Mouse (Mus musculus) hindbrain, embryonic 14.5 days (tissue): Measurements from ENCODE around the gene Thoc5. TPM values are rescaled to one million over a fixed set of nuclear protein-coding genes. Genes with fewer than 3 reads are reported as not detected.
A peak's percentile ranks its signal among the peaks of the same experiment; 100 is the strongest.

Source experiments
- ATAC-seq: fragments of 200-750 bp; cut with Nextera tagmentation; 2 replicates; pipeline ENCODE4 v1.8.0; 2017; ENCODE audit warnings: moderate number of reproducible peaks, mild to moderate bottlenecking, moderate TSS enrichment, moderate library complexity; ENCODE audit not compliant: low FRiP score
- DNase-seq: peaks from one replicate; pipeline ENCODE4 v3.0.0-alpha.2; 2015; ENCODE audit warnings: low spot score
- H3K27ac ChIP-seq: fragments of 300-500 bp; sonication (generic); 2 replicates; pipeline ENCODE4 v1.5.1; 2014; ENCODE audit warnings: mild to moderate bottlenecking, moderate library complexity
- H3K27me3 ChIP-seq: fragments of 300-500 bp; sonication (generic); 2 replicates; pipeline ENCODE4 v1.6.1; 2014; ENCODE audit warnings: mild to moderate bottlenecking, low read length, mixed read lengths; ENCODE audit not compliant: control insufficient read depth, insufficient read depth
- H3K36me3 ChIP-seq: fragments of 300-500 bp; sonication (generic); replicated peaks from 2 replicates; pipeline ENCODE4 v1.6.1; 2014; ENCODE audit not compliant: control insufficient read depth, insufficient read depth
- H3K4me1 ChIP-seq: fragments of 300-500 bp; sonication (generic); replicated peaks from 2 replicates; pipeline ENCODE4 v1.6.1; 2014; ENCODE audit warnings: antibody characterized with exemption, low read length, mixed read lengths; ENCODE audit not compliant: control insufficient read depth, insufficient read depth
- H3K4me2 ChIP-seq: fragments of 300-500 bp; sonication (generic); replicated peaks from 2 replicates; pipeline ENCODE4 v1.6.1; 2014; ENCODE audit warnings: mild to moderate bottlenecking, moderate library complexity
- H3K4me3 ChIP-seq: fragments of 300-500 bp; sonication (generic); replicated peaks from 2 replicates; pipeline ENCODE4 v1.5.1; 2014; ENCODE audit warnings: mild to moderate bottlenecking, low read length
- H3K9ac ChIP-seq: fragments of 300-500 bp; sonication (generic); 2 replicates; pipeline ENCODE4 v1.6.1; 2014
- H3K9me3 ChIP-seq: fragments of 300-500 bp; sonication (generic); 2 replicates; pipeline ENCODE4 v1.6.1; 2016; ENCODE audit warnings: low read length; ENCODE audit not compliant: control insufficient read depth
- WGBS: fragments of 180-500 bp; shearing (Covaris S2); extraction: QIAGEN DNeasy Blood & Tissue Kit; methylation state at CpG from one replicate; pipeline ENCODE4 v1.1.7; 2014; 5-methylcytosine and 5-hydroxymethylcytosine counted together
- polyA plus RNA-seq: library from polyadenylated mRNA; unstranded; fragments of >200 nt; fragmentation: Nextera tagmentation; extraction: Ambion mirVana; gene quantifications from 2 replicates; pipeline ENCODE4 v1.2.1, GENCODE M21; 2014

Gene Thoc5
- polyA plus RNA-seq, 1 experiment from 2014 or later = 53.3 TPM

GRCm38 (mm10) chr11:4886987-4887386 is 8.1 kb upstream of the Thoc5 start:
- H3K36me3 ChIP-seq = peaks cover 83% of the 10 kb centered on the region
- H3K4me3 ChIP-seq = no peak overlapping the region
- ATAC-seq (no peak), DNase-seq (no peak)
- H3K9me3 ChIP-seq = no peaks in the 10 kb centered on the region
- no peaks in the 10 kb centered on the region for H3K27me3 ChIP-seq
- WGBS = 91% methylated on average over 3 of the region's 3 CpGs
- H3K27ac ChIP-seq = no peak overlapping the region
- H3K9ac ChIP-seq = no peak overlapping the region
- no peaks in the 10 kb centered on the region for H3K4me1 ChIP-seq
- no peak overlapping the region for H3K4me2 ChIP-seq

- H3K27me3 ChIP-seq = no peaks in the 10 kb centered on the region
- H3K36me3 ChIP-seq = peaks cover 59% of the 10 kb centered on the region
- no peak overlapping the region for H3K9ac ChIP-seq
- no peak overlapping the region for H3K4me2 ChIP-seq
- peaks cover 6% of the 10 kb centered on the region for H3K4me1 ChIP-seq
- H3K4me3 ChIP-seq = no peak overlapping the region
- ATAC-seq (no peak), DNase-seq (peak; percentile 29)
- no peak overlapping the region for H3K27ac ChIP-seq
- 76% methylated on average over 5 of the region's 5 CpGs for WGBS
- H3K9me3 ChIP-seq = no peaks in the 10 kb centered on the region
These were observed 5.3 kb downstream of the Thoc5 start for GRCm38 (mm10) chr11:4900437-4900836.

- peaks cover 70% of the 10 kb centered on the region for H3K36me3 ChIP-seq
- H3K4me1 ChIP-seq = no peaks in the 10 kb centered on the region
- H3K27me3 ChIP-seq = no peaks in the 10 kb centered on the region
- DNase-seq (no peak), ATAC-seq (no peak)
- no peak overlapping the region for H3K4me2 ChIP-seq
- no peaks in the 10 kb centered on the region for H3K9me3 ChIP-seq
- H3K4me3 ChIP-seq = no peak overlapping the region
- H3K27ac ChIP-seq = no peak overlapping the region
- no peak overlapping the region for H3K9ac ChIP-seq
- WGBS = 91% methylated on average over 6 of the region's 6 CpGs
These were observed 6.8 kb downstream of the Thoc5 start for GRCm38 (mm10) chr11:4901956-4902355.

GRCm38 (mm10) chr11:4906231-4906630 is 11.1 kb downstream of the Thoc5 start:
- ATAC-seq (no peak), DNase-seq (no peak)
- no peak overlapping the region for H3K27ac ChIP-seq
- no peaks in the 10 kb centered on the region for H3K27me3 ChIP-seq
- no peak overlapping the region for H3K9ac ChIP-seq
- H3K36me3 ChIP-seq = peaks cover 89% of the 10 kb centered on the region
- H3K4me3 ChIP-seq = no peak overlapping the region
- WGBS = 96% methylated on average over 6 of the region's 6 CpGs
- no peaks in the 10 kb centered on the region for H3K9me3 ChIP-seq
- H3K4me2 ChIP-seq = no peak overlapping the region
- no peaks in the 10 kb centered on the region for H3K4me1 ChIP-seq

GRCm38 (mm10) chr11:4916068-4916467 is 20.9 kb downstream of the Thoc5 start:
- no peak for ATAC-seq
- Histone ChIP-seq H3K9me3 (no peaks in the 10 kb centered on the region), H3K9ac (no peak overlapping the region), H3K4me3 (no peak overlapping the region), H3K36me3 (peaks cover 93% of the 10 kb centered on the region), H3K27me3 (no peaks in the 10 kb centered on the region), H3K27ac (no peak overlapping the region), H3K4me2 (no peak overlapping the region), H3K4me1 (no peaks in the 10 kb centered on the region)
- 60% methylated on average over 1 of the region's 1 CpGs for WGBS
- peak; percentile 81 for DNase-seq

GRCm38 (mm10) chr11:4921281-4921680 is 26.2 kb downstream of the Thoc5 start:
- Histone ChIP-seq H3K27ac (no peak overlapping the region), H3K36me3 (peaks cover 99% of the 10 kb centered on the region), H3K27me3 (no peaks in the 10 kb centered on the region), H3K9ac (no peak overlapping the region), H3K4me3 (no peak overlapping the region), H3K9me3 (no peaks in the 10 kb centered on the region), H3K4me2 (no peak overlapping the region), H3K4me1 (no peaks in the 10 kb centered on the region)
- DNase-seq = no peak
- no peak for ATAC-seq
- WGBS = 81% methylated on average over 2 of the region's 2 CpGs

GRCm38 (mm10) chr11:4921751-4922150 is 26.6 kb downstream of the Thoc5 start:
- WGBS = 90% methylated on average over 7 of the region's 7 CpGs

GRCm38 (mm10) chr11:4927224-4927623 is 32.1 kb downstream of the Thoc5 start:
- DNase-seq (no peak), ATAC-seq (no peak)
- peaks cover 88% of the 10 kb centered on the region for H3K36me3 ChIP-seq
- WGBS = 95% methylated on average over 3 of the region's 3 CpGs
- H3K4me1 ChIP-seq = 0 out of 2 replicates have a peak, but pooled peaks cover 7% of the 10 kb centered on the region
- no peaks in the 10 kb centered on the region for H3K9me3 ChIP-seq
- no peak overlapping the region for H3K27ac ChIP-seq
- H3K4me3 ChIP-seq = no peak overlapping the region
- no peaks in the 10 kb centered on the region for H3K27me3 ChIP-seq
- no peak overlapping the region for H3K9ac ChIP-seq
- H3K4me2 ChIP-seq = no peak overlapping the region

More at GRCm38 (mm10) chr11:4921751-4922150, 26.6 kb downstream of the Thoc5 start:
- no peaks in the 10 kb centered on the region for H3K9me3 ChIP-seq
- H3K9ac ChIP-seq = no peak overlapping the region
- no peak overlapping the region for H3K4me2 ChIP-seq
- no peak for DNase-seq
- no peaks in the 10 kb centered on the region for H3K27me3 ChIP-seq
- no peak overlapping the region for H3K4me3 ChIP-seq
- H3K27ac ChIP-seq = no peak overlapping the region
- ATAC-seq = no peak
- H3K36me3 ChIP-seq = peaks cover 99% of the 10 kb centered on the region
- H3K4me1 ChIP-seq = no peaks in the 10 kb centered on the region

- 75% methylated on average over 1 of the region's 1 CpGs for WGBS
- Histone ChIP-seq H3K27me3 (no peaks in the 10 kb centered on the region), H3K36me3 (peaks cover 54% of the 10 kb centered on the region), H3K9ac (no peak overlapping the region), H3K4me2 (no peak overlapping the region), H3K27ac (peak overlapping the region; percentile 38), H3K9me3 (no peaks in the 10 kb centered on the region), H3K4me1 (0 out of 2 replicates have a peak, but pooled peaks cover 7% of the 10 kb centered on the region), H3K4me3 (no peak overlapping the region)
- peak; percentile 38 for DNase-seq
- ATAC-seq = no peak
These were observed 36.0 kb downstream of the Thoc5 start for GRCm38 (mm10) chr11:4931009-4931601.

GRCm38 (mm10) chr11:4936243-4936642 is 41.1 kb downstream of the Thoc5 start:
- ATAC-seq = no peak
- H3K4me2 ChIP-seq = no peak overlapping the region
- no peak overlapping the region for H3K27ac ChIP-seq
- no peak overlapping the region for H3K9ac ChIP-seq
- no peaks in the 10 kb centered on the region for H3K9me3 ChIP-seq
- peaks cover 11% of the 10 kb centered on the region for H3K36me3 ChIP-seq
- H3K4me1 ChIP-seq = 0 out of 2 replicates have a peak, but pooled peaks cover 3% of the 10 kb centered on the region
- no peak for DNase-seq
- WGBS = 85% methylated on average over 5 of the region's 5 CpGs
- H3K4me3 ChIP-seq = no peak overlapping the region
- no peaks in the 10 kb centered on the region for H3K27me3 ChIP-seq
